Mouse (Mus musculus): ENCODE data around the gene Tmtc4.

DNA sequence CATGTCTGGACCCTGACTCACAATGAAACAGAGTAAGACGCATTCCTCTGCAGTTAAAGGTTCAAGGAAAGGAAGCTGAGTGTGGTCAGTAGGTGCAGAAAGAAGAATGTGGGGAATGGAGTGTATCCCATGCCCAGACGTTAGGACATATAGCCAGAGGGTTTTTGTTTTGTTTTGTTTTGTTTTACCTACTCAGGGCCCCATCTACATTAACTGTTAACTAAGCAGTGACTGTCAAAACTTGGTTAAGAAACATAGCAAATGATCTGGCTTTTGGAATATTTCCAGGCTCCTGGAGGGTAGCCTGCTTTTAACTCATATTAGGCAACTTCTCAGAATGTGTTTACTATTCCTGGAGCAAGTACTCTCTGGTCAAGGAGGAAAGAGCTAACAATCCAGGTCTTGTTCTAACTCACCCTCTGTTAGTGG, 79.9 kb downstream of the Tmtc4 start:
- TF ChIP-seq CTCF (IDR thresholded peaks at IDR 0.05; ENCODE audit: borderline replicate concordance, insufficient read depth, low read length) (no peak), POLR2A (IDR thresholded peaks at IDR 0.05; ENCODE audit: low read depth, low read length) (no peak)
